Mouse (Mus musculus): Measurements from ENCODE around the gene Tns4. TPM values are rescaled to one million over a fixed set of nuclear protein-coding genes. Genes with fewer than 3 reads are reported as not detected.

The Tns4 gene
- polyA plus RNA-seq, 1 experiment from 2014 or later: 0.16 TPM

- no peak overlapping the region for H3K9ac ChIP-seq (replicated peaks)
- H3K27ac ChIP-seq: no peak overlapping the region
- no peaks in the 10 kb centered on the region for H3K9me3 ChIP-seq
- H3K27me3 ChIP-seq: no peaks in the 10 kb centered on the region
- WGBS: 85% methylated on average over 18 of the region's 18 CpGs
- H3K4me3 ChIP-seq (replicated peaks): no peak overlapping the region
- H3K4me2 ChIP-seq (replicated peaks): no peak overlapping the region
- peaks cover 22% of the 10 kb centered on the region for H3K4me1 ChIP-seq (replicated peaks)
- H3K36me3 ChIP-seq: no peaks in the 10 kb centered on the region
- no peak for ATAC-seq
Measured at GRCm38 (mm10) chr11:99127785-99128682, 38.9 kb upstream of the Tns4 start.

- Histone ChIP-seq H3K36me3 (no peaks in the 10 kb centered on the region), H3K4me1 (replicated peaks) (peaks cover 12% of the 10 kb centered on the region), H3K27me3 (no peaks in the 10 kb centered on the region), H3K4me3 (replicated peaks) (no peak overlapping the region), H3K27ac (no peak overlapping the region), H3K9me3 (no peaks in the 10 kb centered on the region), H3K4me2 (replicated peaks) (no peak overlapping the region), H3K9ac (replicated peaks) (no peak overlapping the region)
- WGBS: 53% methylated on average over 5 of the region's 5 CpGs
- no peak for ATAC-seq
Measured at GRCm38 (mm10) chr11:99126482-99127253, 37.6 kb upstream of the Tns4 start.

- no peak for ATAC-seq
- H3K36me3 ChIP-seq: no peaks in the 10 kb centered on the region
- peaks cover 20% of the 10 kb centered on the region for H3K4me1 ChIP-seq (replicated peaks)
- WGBS: 46% methylated on average over 10 of the region's 10 CpGs
- H3K4me3 ChIP-seq (replicated peaks): no peak overlapping the region
- H3K4me2 ChIP-seq (replicated peaks): no peak overlapping the region
- H3K27me3 ChIP-seq: no peaks in the 10 kb centered on the region
- no peak overlapping the region for H3K9ac ChIP-seq (replicated peaks)
- H3K27ac ChIP-seq: no peak overlapping the region
- H3K9me3 ChIP-seq: no peaks in the 10 kb centered on the region
Measured at GRCm38 (mm10) chr11:99124635-99125029, 35.5 kb upstream of the Tns4 start.

GRCm38 (mm10) chr11:99123977-99124634, 35.0 kb upstream of the Tns4 start:
- Histone ChIP-seq H3K27ac (no peak overlapping the region), H3K4me3 (replicated peaks) (no peak overlapping the region), H3K4me2 (replicated peaks) (no peak overlapping the region), H3K4me1 (replicated peaks) (peaks cover 25% of the 10 kb centered on the region), H3K36me3 (no peaks in the 10 kb centered on the region), H3K27me3 (no peaks in the 10 kb centered on the region), H3K9me3 (no peaks in the 10 kb centered on the region), H3K9ac (replicated peaks) (no peak overlapping the region)
- no peak for ATAC-seq
- WGBS: 44% methylated on average over 8 of the region's 15 CpGs

- H3K9ac ChIP-seq (replicated peaks): no peak overlapping the region
Measured at GRCm38 (mm10) chr11:99122703-99123102, 33.6 kb upstream of the Tns4 start.

GRCm38 (mm10) chr11:99121218-99121631, 32.1 kb upstream of the Tns4 start:
- Histone ChIP-seq H3K4me3 (replicated peaks) (no peak overlapping the region), H3K9me3 (0 out of 2 replicates have a peak, but pooled peaks cover 2% of the 10 kb centered on the region), H3K27ac (peak overlapping the region; percentile 39; the same call in 1 of the 2 replicates), H3K27me3 (no peaks in the 10 kb centered on the region), H3K36me3 (no peaks in the 10 kb centered on the region), H3K4me1 (replicated peaks) (peaks cover 26% of the 10 kb centered on the region), H3K4me2 (replicated peaks) (peak overlapping the region; percentile 22; the same call in 1 of the 2 replicates), H3K9ac (replicated peaks) (peak overlapping the region; percentile 32; the same call in 1 of the 2 replicates)
- no peak for ATAC-seq
- 29% methylated on average over 14 of the region's 14 CpGs for WGBS

More at GRCm38 (mm10) chr11:99122703-99123102, 33.6 kb upstream of the Tns4 start:
- H3K4me2 ChIP-seq (replicated peaks): no peak overlapping the region
- peaks cover 26% of the 10 kb centered on the region for H3K4me1 ChIP-seq (replicated peaks)
- 0 out of 2 replicates have a peak, but pooled peaks cover 2% of the 10 kb centered on the region for H3K9me3 ChIP-seq
- H3K36me3 ChIP-seq: no peaks in the 10 kb centered on the region
- no peak overlapping the region for H3K4me3 ChIP-seq (replicated peaks)
- WGBS: 76% methylated on average over 3 of the region's 3 CpGs
- H3K27ac ChIP-seq: no peak overlapping the region
- ATAC-seq: no peak
- H3K27me3 ChIP-seq: no peaks in the 10 kb centered on the region

GRCm38 (mm10) chr11:99120524-99121217, 31.6 kb upstream of the Tns4 start:
- Histone ChIP-seq H3K4me1 (replicated peaks) (peaks cover 26% of the 10 kb centered on the region), H3K4me2 (replicated peaks) (peak overlapping the region; percentile 22; the same call in 1 of the 2 replicates), H3K4me3 (replicated peaks) (no peak overlapping the region), H3K9ac (replicated peaks) (peak overlapping the region; percentile 32; the same call in 1 of the 2 replicates), H3K27me3 (no peaks in the 10 kb centered on the region), H3K9me3 (0 out of 2 replicates have a peak, but pooled peaks cover 2% of the 10 kb centered on the region), H3K36me3 (no peaks in the 10 kb centered on the region), H3K27ac (peak overlapping the region; percentile 39; the same call in 1 of the 2 replicates)
- 30% methylated on average over 20 of the region's 20 CpGs for WGBS
- 0 out of 2 replicates have a peak, but pooled peaks have one; percentile 34 for ATAC-seq

GRCm38 (mm10) chr11:99118963-99119362, 29.9 kb upstream of the Tns4 start:
- Histone ChIP-seq H3K9ac (replicated peaks) (no peak overlapping the region), H3K9me3 (0 out of 2 replicates have a peak, but pooled peaks cover 2% of the 10 kb centered on the region), H3K27ac (no peak overlapping the region), H3K36me3 (no peaks in the 10 kb centered on the region), H3K4me2 (replicated peaks) (no peak overlapping the region), H3K4me1 (replicated peaks) (peaks cover 21% of the 10 kb centered on the region), H3K4me3 (replicated peaks) (no peak overlapping the region), H3K27me3 (no peaks in the 10 kb centered on the region)
- 87% methylated on average over 7 of the region's 7 CpGs for WGBS
- no peak for ATAC-seq

- Histone ChIP-seq H3K4me1 (replicated peaks) (peaks cover 21% of the 10 kb centered on the region), H3K27me3 (no peaks in the 10 kb centered on the region), H3K36me3 (no peaks in the 10 kb centered on the region), H3K4me3 (replicated peaks) (no peak overlapping the region), H3K9me3 (0 out of 2 replicates have a peak, but pooled peaks cover 2% of the 10 kb centered on the region), H3K9ac (replicated peaks) (no peak overlapping the region), H3K4me2 (replicated peaks) (no peak overlapping the region), H3K27ac (no peak overlapping the region)
- 94% methylated on average over 1 of the region's 1 CpGs for WGBS
- no peak for ATAC-seq
Measured at GRCm38 (mm10) chr11:99118420-99118819, 29.3 kb upstream of the Tns4 start.

- H3K4me1 ChIP-seq (replicated peaks): peaks cover 24% of the 10 kb centered on the region
- H3K27me3 ChIP-seq: no peaks in the 10 kb centered on the region
- no peak for ATAC-seq
- 87% methylated on average over 7 of the region's 7 CpGs for WGBS
- H3K9ac ChIP-seq (replicated peaks): no peak overlapping the region
- H3K4me2 ChIP-seq (replicated peaks): no peak overlapping the region
- H3K9me3 ChIP-seq: 0 out of 2 replicates have a peak, but pooled peaks cover 2% of the 10 kb centered on the region
- no peak overlapping the region for H3K4me3 ChIP-seq (replicated peaks)
- no peaks in the 10 kb centered on the region for H3K36me3 ChIP-seq
- no peak overlapping the region for H3K27ac ChIP-seq
Measured at GRCm38 (mm10) chr11:99117907-99118306, 28.8 kb upstream of the Tns4 start.

GRCm38 (mm10) chr11:99115940-99116339, 26.8 kb upstream of the Tns4 start:
- Histone ChIP-seq H3K36me3 (no peaks in the 10 kb centered on the region), H3K27me3 (no peaks in the 10 kb centered on the region), H3K9me3 (0 out of 2 replicates have a peak, but pooled peaks cover 2% of the 10 kb centered on the region), H3K4me1 (replicated peaks) (peaks cover 20% of the 10 kb centered on the region), H3K27ac (no peak overlapping the region), H3K4me3 (replicated peaks) (no peak overlapping the region), H3K9ac (replicated peaks) (no peak overlapping the region), H3K4me2 (replicated peaks) (no peak overlapping the region)
- ATAC-seq: no peak
- 81% methylated on average over 6 of the region's 6 CpGs for WGBS

All from midbrain, embryonic 13.5 days (tissue).